Mouse (Mus musculus) ovary, adult 18-20 months (tissue): Measurements from ENCODE around the gene Fndc5.

Experiments
- DNase-seq: peaks from one replicate; pipeline ENCODE4 v3.0.0; 2022; ENCODE audit warnings: low spot score, mixed read lengths

The Fndc5 gene

DNA sequence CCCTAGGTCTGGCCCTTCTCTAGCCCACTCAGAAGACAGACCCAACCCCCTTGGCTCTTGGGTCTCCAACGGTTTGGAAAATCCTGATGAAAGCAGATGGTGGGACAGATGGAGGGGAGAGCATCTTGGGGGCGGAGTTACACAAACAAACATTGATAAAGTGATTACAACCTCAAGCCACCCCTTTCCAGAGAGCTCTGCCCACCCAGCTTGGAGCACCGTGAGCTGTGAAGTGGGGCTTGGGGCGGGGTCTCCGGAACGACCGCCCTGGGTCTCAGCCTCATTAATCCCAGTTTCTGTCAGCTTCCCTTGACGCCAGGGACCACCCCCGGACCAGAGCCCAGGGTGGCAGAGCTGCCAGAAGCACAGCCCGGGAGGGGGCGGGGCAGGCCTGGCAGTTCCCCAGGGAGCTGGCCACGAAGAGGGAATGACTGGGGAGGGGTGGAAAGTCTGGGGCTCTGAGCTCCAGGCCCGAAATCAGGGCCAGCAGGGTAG, 12.1 kb upstream of the Fndc5 start:
- no peak for DNase-seq

DNA sequence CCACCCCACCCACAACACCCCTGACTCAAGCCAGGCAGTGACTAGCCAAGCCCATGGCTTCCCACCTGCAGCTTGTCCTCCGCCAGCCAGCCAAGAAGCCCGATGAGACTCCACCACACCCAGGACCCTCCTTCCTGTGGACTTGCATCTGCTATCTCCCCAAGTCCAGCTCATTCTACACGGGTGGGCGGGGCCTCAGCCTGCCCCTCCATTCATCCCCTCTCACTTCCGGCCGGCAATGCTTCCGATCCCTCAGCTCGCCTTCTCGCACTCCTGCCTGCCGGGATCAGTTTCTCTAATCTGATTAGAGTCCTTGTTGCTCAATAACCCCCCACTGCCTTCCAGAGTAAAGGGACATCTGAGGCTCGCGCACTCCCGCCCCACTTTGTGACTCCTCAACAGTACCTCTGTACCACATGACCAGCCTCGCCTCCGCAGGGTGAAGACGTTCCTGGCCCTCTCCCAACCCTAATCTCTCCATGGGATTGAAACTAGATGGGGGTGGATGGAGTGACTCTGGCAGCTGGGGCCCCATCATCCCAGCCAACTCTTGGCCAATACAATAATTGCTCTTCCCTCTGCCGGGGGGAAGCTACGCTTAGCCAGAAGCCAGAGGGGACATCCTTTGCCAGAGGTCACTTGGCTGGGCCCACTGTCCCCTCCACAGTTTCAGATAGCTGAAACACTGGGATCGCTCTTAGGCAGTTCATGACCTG, 10.9 kb upstream of the Fndc5 start:
- DNase-seq, result no peak

GRCm38 (mm10) chr4:129128582-129129338, 8.0 kb upstream of the Fndc5 start:
- no peak for DNase-seq

- no peak for DNase-seq
Measured at GRCm38 (mm10) chr4:129129387-129129786, 7.4 kb upstream of the Fndc5 start.

GRCm38 (mm10) chr4:129130149-129130548, 6.7 kb upstream of the Fndc5 start:
- DNase-seq, result no peak

GRCm38 (mm10) chr4:129130755-129131303, 6.0 kb upstream of the Fndc5 start:
- no peak for DNase-seq

DNA sequence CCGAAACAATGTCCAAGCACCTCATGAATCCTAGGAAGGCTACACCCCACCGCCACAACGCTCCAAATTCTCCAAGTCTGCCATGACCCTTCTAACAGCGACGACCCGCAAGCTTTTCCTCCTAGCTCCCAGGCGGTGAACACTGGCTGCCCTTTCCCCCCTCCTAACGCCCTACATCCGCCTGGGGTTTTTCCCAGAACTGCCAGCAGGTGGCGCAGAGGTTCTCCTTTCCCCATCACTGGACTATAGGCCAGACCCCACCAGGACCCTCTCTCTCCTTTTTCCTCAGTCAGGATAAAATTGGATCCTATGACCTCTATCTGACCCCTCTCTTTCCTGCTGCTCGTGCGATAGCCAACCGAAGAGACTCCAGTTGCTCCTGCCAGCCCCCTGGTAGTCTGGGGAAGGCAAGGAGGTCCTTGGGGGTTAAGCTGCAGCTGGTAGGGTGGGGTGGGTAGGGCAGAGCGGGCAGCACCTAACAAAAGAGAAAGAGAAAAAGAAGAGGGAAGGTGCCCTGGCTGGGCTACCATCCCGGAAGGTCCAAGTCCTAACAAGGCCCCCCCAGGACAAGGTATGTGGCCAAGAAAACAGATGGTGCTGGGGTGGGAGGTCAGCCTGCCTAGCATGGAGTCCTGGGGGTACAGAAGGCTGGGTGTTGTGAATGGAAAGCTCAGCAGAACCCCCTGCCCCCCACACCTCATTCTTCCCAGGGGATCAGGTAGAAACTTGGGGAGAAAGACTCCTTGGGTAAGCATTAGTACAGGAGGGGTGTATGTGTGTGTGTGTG, 1.8 kb upstream of the Fndc5 start:
- no peak for DNase-seq

GRCm38 (mm10) chr4:129135637-129136036, 1.2 kb upstream of the Fndc5 start:
- DNase-seq, result no peak

- no peak for DNase-seq
Measured at GRCm38 (mm10) chr4:129136189-129136578, 615 bp upstream of the Fndc5 start.

GRCm38 (mm10) chr4:129137392-129138321, 858 bp downstream of the Fndc5 start:
- DNase-seq, result no peak

DNA sequence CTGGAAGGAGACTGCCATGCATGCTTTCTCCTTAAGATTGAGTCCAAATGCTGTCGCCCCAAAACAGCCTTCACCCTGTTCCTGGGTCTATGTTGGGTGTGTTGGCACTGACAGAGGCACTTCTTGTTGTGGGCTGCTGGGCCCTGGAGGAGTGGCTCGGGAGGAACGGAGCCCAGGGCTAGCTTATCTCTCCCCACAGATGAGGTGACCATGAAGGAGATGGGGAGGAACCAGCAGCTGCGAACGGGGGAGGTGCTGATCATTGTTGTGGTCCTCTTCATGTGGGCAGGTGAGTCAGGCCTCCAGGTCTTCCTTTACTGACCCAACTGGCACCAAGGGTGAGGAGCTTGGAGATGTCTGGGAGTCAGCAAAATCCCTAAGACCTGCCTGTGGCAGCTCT, 2.8 kb downstream of the Fndc5 start:
- DNase-seq, result peak; percentile 62

DNA sequence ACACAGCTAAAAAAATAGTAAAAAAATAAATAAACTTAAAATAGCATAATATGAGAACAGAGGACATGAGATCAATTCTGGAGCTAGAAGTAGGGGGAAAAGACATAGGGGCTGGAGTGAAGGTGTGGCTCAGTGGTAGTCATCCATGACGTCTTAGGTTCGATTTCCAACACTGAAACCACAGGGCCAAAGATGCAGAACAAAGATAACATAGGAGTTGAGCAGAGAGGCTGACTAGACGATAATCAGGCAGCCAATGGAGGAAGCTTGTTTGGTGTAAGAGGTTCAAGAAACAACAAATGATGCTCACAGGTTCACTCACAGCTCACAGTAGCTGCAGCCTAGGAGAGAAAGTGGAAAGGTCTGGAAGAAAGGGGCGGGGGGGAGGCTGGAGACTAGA, 4.0 kb downstream of the Fndc5 start:
- no peak for DNase-seq

DNA sequence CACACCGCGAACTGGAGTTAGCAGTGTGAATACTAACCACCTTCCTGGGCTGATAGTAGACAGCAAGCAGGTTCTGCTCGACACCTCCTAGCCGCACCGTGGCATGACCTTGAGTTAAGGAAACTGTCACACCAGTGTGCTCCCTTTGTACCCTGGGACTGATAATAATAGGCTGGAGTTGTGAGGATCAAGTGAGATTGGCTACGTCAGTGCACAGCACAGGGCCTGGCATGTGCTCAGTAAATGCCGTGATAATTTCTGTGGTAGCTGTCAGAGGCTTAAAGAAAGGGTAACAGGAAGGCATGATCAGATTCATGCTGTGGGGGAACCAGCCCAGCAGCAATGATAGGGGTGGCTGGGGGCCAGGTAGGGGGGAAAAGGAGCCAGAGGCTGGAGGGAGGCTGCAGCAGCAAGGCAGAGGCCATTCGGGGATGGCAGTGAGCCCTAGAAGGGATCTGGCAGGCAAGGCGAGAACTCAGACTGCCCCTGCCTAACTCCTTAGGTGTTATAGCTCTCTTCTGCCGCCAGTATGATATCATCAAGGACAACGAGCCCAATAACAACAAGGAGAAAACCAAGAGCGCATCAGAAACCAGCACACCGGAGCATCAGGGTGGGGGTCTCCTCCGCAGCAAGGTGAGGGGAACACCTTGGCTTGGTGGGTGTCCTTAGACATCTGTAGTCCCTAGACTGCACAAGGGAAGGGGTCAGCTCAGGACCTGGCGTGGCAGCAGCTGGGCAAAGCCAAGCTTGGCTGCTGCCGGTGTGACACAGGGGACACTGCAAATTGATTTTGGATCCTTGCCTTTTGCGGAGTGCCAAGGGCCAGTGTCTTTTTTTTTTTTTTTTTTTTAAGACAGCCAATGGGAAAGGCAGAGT, 5.0 kb downstream of the Fndc5 start:
- no peak for DNase-seq

GRCm38 (mm10) chr4:129142439-129143045, 5.7 kb downstream of the Fndc5 start:
- DNase-seq, result no peak

DNA sequence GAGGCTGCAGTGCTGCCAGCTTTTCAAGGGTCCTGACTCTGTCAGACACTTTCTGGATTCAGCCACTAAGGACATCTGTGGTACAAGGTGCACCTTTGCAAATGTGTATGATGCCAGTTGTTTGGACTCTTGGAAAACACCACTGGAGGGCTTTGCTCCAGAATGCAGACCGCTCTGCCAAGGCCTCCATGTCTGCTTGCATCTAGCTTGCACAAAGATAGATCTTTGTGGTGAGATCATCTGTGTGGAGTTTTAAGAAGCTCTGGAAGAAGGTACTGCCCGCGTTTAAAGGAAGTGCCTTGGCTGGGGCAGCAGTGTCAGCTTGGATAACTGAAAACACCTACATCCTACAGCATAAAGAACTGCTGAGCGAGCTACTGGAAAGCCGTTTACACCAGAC, 6.7 kb downstream of the Fndc5 start:
- no peak for DNase-seq

- DNase-seq, result no peak
Measured at GRCm38 (mm10) chr4:129144401-129145367, 7.9 kb downstream of the Fndc5 start.

DNA sequence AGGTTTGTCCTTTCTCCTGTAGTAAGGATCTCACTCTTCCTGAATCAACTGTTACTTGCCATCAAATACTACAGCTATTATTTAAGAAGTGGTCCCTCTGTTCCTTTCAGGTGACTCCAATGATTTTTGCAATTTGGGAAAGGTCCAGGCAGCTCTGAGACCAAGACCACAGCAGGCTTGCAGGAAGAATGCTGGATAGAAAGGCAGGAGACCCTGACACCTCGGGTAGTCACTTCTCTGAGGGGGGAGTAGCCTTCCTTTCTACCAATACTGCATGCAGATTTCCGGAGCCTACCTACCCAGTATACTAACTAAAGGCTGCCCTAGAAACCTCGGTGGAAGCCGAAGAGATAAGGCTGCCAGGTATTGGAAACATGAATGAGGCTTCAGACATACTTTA, 8.6 kb downstream of the Fndc5 start:
- no peak for DNase-seq

DNA sequence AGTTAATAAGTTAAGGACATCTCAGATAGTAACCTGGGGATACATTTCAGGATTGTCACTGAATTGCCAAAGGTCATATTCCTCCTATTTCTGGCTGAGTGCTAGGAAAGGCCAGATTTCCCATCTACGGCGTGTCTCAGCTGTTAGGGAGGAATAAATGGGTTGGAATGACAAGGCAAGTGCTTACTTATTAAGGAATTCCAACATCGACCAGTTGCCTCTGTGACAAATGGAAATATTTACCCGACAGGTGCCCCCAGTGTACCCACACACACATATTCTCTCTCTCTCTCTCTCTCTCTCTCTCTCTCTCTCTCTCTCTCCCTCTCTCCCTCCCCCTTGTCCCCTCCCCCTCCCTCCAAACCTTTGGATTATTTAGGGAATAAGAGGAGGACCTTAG, 9.1 kb downstream of the Fndc5 start:
- DNase-seq, result no peak

- no peak for DNase-seq
Measured at GRCm38 (mm10) chr4:129146392-129146791, 9.6 kb downstream of the Fndc5 start.
